Mouse (Mus musculus): ENCODE data around the gene Rdh1. TPM values are rescaled to one million over a fixed set of nuclear protein-coding genes. Genes with fewer than 3 reads are reported as not detected.
"Not testable (repeated sequence)": the region's sequence is repeated elsewhere in the genome, so short reads cannot be mapped to it uniquely, and the experiment has no call there.

Gene Rdh1
- polyA plus RNA-seq, 1 experiment from 2014 or later = 0.03 TPM

GRCm38 (mm10) chr10:127750136-127750777, 9.3 kb upstream of the Rdh1 start:
- Histone ChIP-seq H3K27ac (peak overlapping the region; percentile 63), H3K27me3 (no peaks in the 10 kb centered on the region), H3K4me2 (peak overlapping the region; percentile 66), H3K4me1 (replicated peaks) (peaks cover 29% of the 10 kb centered on the region), H3K9me3 (replicated peaks) (no peaks in the 10 kb centered on the region), H3K36me3 (peaks cover 5% of the 10 kb centered on the region; the same call in 1 of the 2 replicates), H3K4me3 (peak overlapping the region; percentile 50), H3K9ac (peak overlapping the region; percentile 40; the same call in 1 of the 2 replicates)
- 42% methylated on average over 24 of the region's 24 CpGs for WGBS
- no peak for ATAC-seq (replicated peaks; ENCODE audit: insufficient number of reproducible peaks, insufficient read depth, low FRiP score, low read depth)

GRCm38 (mm10) chr10:127751548-127751947, 8.0 kb upstream of the Rdh1 start, which contains the start of gene Gpr182:
Gpr182 (minus strand) TSS chr10:127751732.
- peak within 1 kb of the TSS; percentile 66 for H3K4me2 ChIP-seq
- H3K27ac ChIP-seq = peak within 1 kb of the TSS; percentile 63
- peaks cover 30% of the 10 kb centered on the region for H3K4me1 ChIP-seq (replicated peaks)
- no peaks in the 10 kb centered on the region; the same call in 1 of the 2 replicates for H3K36me3 ChIP-seq
- H3K4me3 ChIP-seq = peak within 1 kb of the TSS; percentile 50
- no peaks in the 10 kb centered on the region for H3K9me3 ChIP-seq (replicated peaks)
- ATAC-seq (replicated peaks; ENCODE audit: insufficient number of reproducible peaks, insufficient read depth, low FRiP score, low read depth) = 0 out of 2 replicates have a peak, but pooled peaks have one; percentile 47
- H3K9ac ChIP-seq = peak within 1 kb of the TSS; percentile 40; the same call in 1 of the 2 replicates
- no peaks in the 10 kb centered on the region for H3K27me3 ChIP-seq
- whole genome bisulfite sequencing = 39% methylated on average over 8 of the region's 8 CpGs

GRCm38 (mm10) chr10:127754566-127755166, 4.9 kb upstream of the Rdh1 start:
- H3K9ac ChIP-seq = no peak overlapping the region
- no peaks in the 10 kb centered on the region for H3K9me3 ChIP-seq (replicated peaks)
- 64% methylated on average over 6 of the region's 6 CpGs for WGBS
- H3K4me2 ChIP-seq = no peak overlapping the region
- ATAC-seq (replicated peaks; ENCODE audit: insufficient number of reproducible peaks, insufficient read depth, low FRiP score, low read depth) = no peak; the same call in 1 of the 2 replicates
- H3K36me3 ChIP-seq = no peaks in the 10 kb centered on the region
- H3K4me3 ChIP-seq = no peak overlapping the region
- peak overlapping the region; percentile 65 for H3K27ac ChIP-seq
- H3K4me1 ChIP-seq (replicated peaks) = peaks cover 18% of the 10 kb centered on the region
- H3K27me3 ChIP-seq = no peaks in the 10 kb centered on the region

- H3K9ac ChIP-seq = no peak overlapping the region
- H3K9me3 ChIP-seq (replicated peaks) = no peaks in the 10 kb centered on the region
- H3K4me2 ChIP-seq = no peak overlapping the region
- ATAC-seq (replicated peaks; ENCODE audit: insufficient number of reproducible peaks, insufficient read depth, low FRiP score, low read depth) = no peak
- 41% methylated on average over 3 of the region's 3 CpGs for WGBS
- no peaks in the 10 kb centered on the region for H3K27me3 ChIP-seq
- peaks cover 15% of the 10 kb centered on the region for H3K4me1 ChIP-seq (replicated peaks)
- H3K27ac ChIP-seq = peak overlapping the region; percentile 64
- no peak overlapping the region for H3K4me3 ChIP-seq
- H3K36me3 ChIP-seq = no peaks in the 10 kb centered on the region
Observed at GRCm38 (mm10) chr10:127755246-127755645, 4.3 kb upstream of the Rdh1 start.

- peaks cover 13% of the 10 kb centered on the region for H3K4me1 ChIP-seq (replicated peaks)
- peak; percentile 61 for ATAC-seq (replicated peaks; ENCODE audit: insufficient number of reproducible peaks, insufficient read depth, low FRiP score, low read depth)
- peak overlapping the region; percentile 52 for H3K4me2 ChIP-seq
- 23% methylated on average over 18 of the region's 18 CpGs for WGBS
- no peaks in the 10 kb centered on the region for H3K27me3 ChIP-seq
- no peaks in the 10 kb centered on the region for H3K36me3 ChIP-seq
- peak overlapping the region; percentile 24 for H3K4me3 ChIP-seq
- H3K9ac ChIP-seq = no peak overlapping the region
- H3K27ac ChIP-seq = peak overlapping the region; percentile 64
- no peaks in the 10 kb centered on the region for H3K9me3 ChIP-seq (replicated peaks)
Observed at GRCm38 (mm10) chr10:127755770-127756468, 3.6 kb upstream of the Rdh1 start.

- H3K4me1 ChIP-seq (replicated peaks); H3K9me3 ChIP-seq (replicated peaks); H3K4me2 ChIP-seq; H3K9ac ChIP-seq; ATAC-seq (replicated peaks; ENCODE audit: insufficient number of reproducible peaks, insufficient read depth, low FRiP score, low read depth); H3K27ac ChIP-seq; H3K27me3 ChIP-seq; H3K36me3 ChIP-seq; H3K4me3 ChIP-seq: not testable (repeated sequence)
- WGBS = 76% methylated on average over 10 of the region's 10 CpGs
Observed at GRCm38 (mm10) chr10:127762926-127763325, 3.4 kb downstream of the Rdh1 start.

GRCm38 (mm10) chr10:127763914-127764680, 4.6 kb downstream of the Rdh1 start:
- Histone ChIP-seq H3K27ac (no peak overlapping the region), H3K4me2 (no peak overlapping the region), H3K4me3 (no peak overlapping the region), H3K9ac (no peak overlapping the region), H3K36me3 (no peaks in the 10 kb centered on the region), H3K27me3 (no peaks in the 10 kb centered on the region), H3K4me1 (replicated peaks) (no peaks in the 10 kb centered on the region), H3K9me3 (replicated peaks) (no peaks in the 10 kb centered on the region)
- no peak for ATAC-seq (replicated peaks; ENCODE audit: insufficient number of reproducible peaks, insufficient read depth, low FRiP score, low read depth)
- WGBS = 62% methylated on average over 12 of the region's 12 CpGs

GRCm38 (mm10) chr10:127766564-127766963, 7.0 kb downstream of the Rdh1 start:
- no peaks in the 10 kb centered on the region for H3K27me3 ChIP-seq
- H3K9me3 ChIP-seq (replicated peaks) = no peaks in the 10 kb centered on the region
- WGBS = 63% methylated on average over 1 of the region's 1 CpGs
- no peak overlapping the region for H3K9ac ChIP-seq
- no peak for ATAC-seq (replicated peaks; ENCODE audit: insufficient number of reproducible peaks, insufficient read depth, low FRiP score, low read depth)
- no peaks in the 10 kb centered on the region for H3K36me3 ChIP-seq
- no peaks in the 10 kb centered on the region for H3K4me1 ChIP-seq (replicated peaks)
- no peak overlapping the region for H3K4me2 ChIP-seq
- H3K27ac ChIP-seq = no peak overlapping the region
- H3K4me3 ChIP-seq = no peak overlapping the region

- Histone ChIP-seq H3K4me1 (replicated peaks) (no peaks in the 10 kb centered on the region), H3K4me2 (no peak within 1 kb of the TSS), H3K27ac (no peak within 1 kb of the TSS), H3K27me3 (no peaks in the 10 kb centered on the region), H3K36me3 (no peaks in the 10 kb centered on the region), H3K4me3 (no peak within 1 kb of the TSS), H3K9me3 (replicated peaks) (no peaks in the 10 kb centered on the region), H3K9ac (no peak within 1 kb of the TSS)
- no peak for ATAC-seq (replicated peaks; ENCODE audit: insufficient number of reproducible peaks, insufficient read depth, low FRiP score, low read depth)
- 64% methylated on average over 2 of the region's 2 CpGs for WGBS
Observed at GRCm38 (mm10) chr10:127776011-127776410, 16.5 kb downstream of the Rdh1 start, which contains the start of gene Rdh9. Rdh9 (plus strand) TSS chr10:127776386.

- 94% methylated on average over 17 of the region's 17 CpGs for WGBS
- not testable (repeated sequence) for H3K27ac ChIP-seq; ATAC-seq (replicated peaks; ENCODE audit: insufficient number of reproducible peaks, insufficient read depth, low FRiP score, low read depth); H3K27me3 ChIP-seq; H3K36me3 ChIP-seq; H3K4me2 ChIP-seq; H3K9me3 ChIP-seq (replicated peaks); H3K4me3 ChIP-seq; H3K4me1 ChIP-seq (replicated peaks); H3K9ac ChIP-seq
Observed at GRCm38 (mm10) chr10:127782321-127782720, 22.8 kb downstream of the Rdh1 start.

GRCm38 (mm10) chr10:127785411-127785810, 25.9 kb downstream of the Rdh1 start:
- H3K4me1 ChIP-seq (replicated peaks); H3K27ac ChIP-seq; H3K36me3 ChIP-seq; H3K27me3 ChIP-seq; H3K4me3 ChIP-seq; ATAC-seq (replicated peaks; ENCODE audit: insufficient number of reproducible peaks, insufficient read depth, low FRiP score, low read depth); H3K9ac ChIP-seq; H3K4me2 ChIP-seq; H3K9me3 ChIP-seq (replicated peaks): not testable (repeated sequence)
- WGBS = 69% methylated on average over 1 of the region's 1 CpGs

All from heart, embryonic 15.5 days (tissue).